Comparison of ENCODE assay signal across 8 mouse cellular contexts in genomic region chr9:71826040-71826525, GRCm38 (mm10). TPM values are rescaled to one million over a fixed set of nuclear protein-coding genes. Genes with fewer than 3 reads are reported as not detected.
DNase-seq lines count a peak whose midpoint lies in the region; ATAC-seq and TF ChIP-seq lines count a peak whose summit lies in the region.

No protein-coding gene starts in this region.

- no peak overlapping the region for H3K9ac ChIP-seq in neural tube, embryonic 15.5 days (replicated peaks)
- H3K9ac ChIP-seq in heart, embryonic 15.5 days: no peak overlapping the region
- H3K9ac ChIP-seq in forebrain, embryonic 15.5 days (replicated peaks): no peak overlapping the region

- no peaks in the 10 kb centered on the region for H3K36me3 ChIP-seq in neural tube, embryonic 15.5 days
- no peaks in the 10 kb centered on the region for H3K36me3 ChIP-seq in heart, embryonic 15.5 days
- no peaks in the 10 kb centered on the region for H3K36me3 ChIP-seq in forebrain, embryonic 15.5 days

- H3K27ac ChIP-seq in neural tube, embryonic 15.5 days (replicated peaks): peak overlapping the region; percentile 18; the same call in 1 of the 2 replicates
- peak overlapping the region; percentile 52 for H3K27ac ChIP-seq in heart, embryonic 15.5 days
- peak overlapping the region; percentile 89 for H3K27ac ChIP-seq in olfactory bulb, adult 2 months (ENCODE audit: insufficient read depth, low read depth, low read length)
- H3K27ac ChIP-seq in forebrain, embryonic 15.5 days (replicated peaks): no peak overlapping the region

- H3K4me3 ChIP-seq in neural tube, embryonic 15.5 days (replicated peaks): no peak overlapping the region
- no peak overlapping the region for H3K4me3 ChIP-seq in heart, embryonic 15.5 days
- H3K4me3 ChIP-seq in olfactory bulb, adult 2 months (ENCODE audit: insufficient read depth, low read depth, low read length): no peak overlapping the region
- no peak overlapping the region for H3K4me3 ChIP-seq in forebrain, embryonic 15.5 days

- ATAC-seq in neural tube, embryonic 15.5 days (ENCODE audit: low FRiP score): no peak
- peak; percentile 24; the same call in 1 of the 2 replicates for ATAC-seq in heart, embryonic 15.5 days (replicated peaks; ENCODE audit: insufficient number of reproducible peaks, insufficient read depth, low FRiP score, low read depth)
- ATAC-seq in forebrain, embryonic 15.5 days (replicated peaks): no peak

- DNase-seq in neural tube, embryonic 10.5 days (ENCODE audit: extremely low spot score, low spot score): no peak
- DNase-seq in cerebellum, adult 9-11 months: peak; percentile 93
- peak; percentile 44 to 62 for DNase-seq in layer of hippocampus, postnatal 10 days (ENCODE audit: low spot score in 2 of 2)
- DNase-seq in thymus, postnatal 14 days: no peak

- H3K9me3 ChIP-seq in neural tube, embryonic 15.5 days (replicated peaks): no peaks in the 10 kb centered on the region
- H3K9me3 ChIP-seq in heart, embryonic 15.5 days (replicated peaks): no peaks in the 10 kb centered on the region
- no peaks in the 10 kb centered on the region for H3K9me3 ChIP-seq in forebrain, embryonic 15.5 days

- no peak for TF ChIP-seq POLR2A in olfactory bulb, adult 2 months (IDR thresholded peaks at IDR 0.05; ENCODE audit: insufficient read depth, low read depth, low read length)

- H3K27me3 ChIP-seq in neural tube, embryonic 15.5 days (replicated peaks): no peaks in the 10 kb centered on the region
- no peaks in the 10 kb centered on the region for H3K27me3 ChIP-seq in heart, embryonic 15.5 days
- no peaks in the 10 kb centered on the region for H3K27me3 ChIP-seq in forebrain, embryonic 15.5 days

- H3K4me1 ChIP-seq in neural tube, embryonic 15.5 days: peaks cover 4% of the 10 kb centered on the region; the same call in 1 of the 2 replicates
- peaks cover 15% of the 10 kb centered on the region for H3K4me1 ChIP-seq in heart, embryonic 15.5 days (replicated peaks)
- H3K4me1 ChIP-seq in olfactory bulb, adult 2 months (ENCODE audit: control insufficient read depth, insufficient read depth, low read length): peaks cover 13% of the 10 kb centered on the region
- H3K4me1 ChIP-seq in forebrain, embryonic 15.5 days: peaks cover 7% of the 10 kb centered on the region; the same call in 1 of the 2 replicates

- 71% methylated on average over 12 of the region's 12 CpGs for WGBS in neural tube, embryonic 15.5 days
- WGBS in heart, embryonic 15.5 days: 52% methylated on average over 12 of the region's 12 CpGs
- WGBS in olfactory bulb, adult 2 months: 22% methylated on average over 12 of the region's 12 CpGs
- 68% methylated on average over 12 of the region's 12 CpGs for WGBS in forebrain, embryonic 15.5 days

- no peak overlapping the region for H3K4me2 ChIP-seq in neural tube, embryonic 15.5 days
- peak overlapping the region; percentile 33; the same call in 1 of the 2 replicates for H3K4me2 ChIP-seq in heart, embryonic 15.5 days
- no peak overlapping the region for H3K4me2 ChIP-seq in forebrain, embryonic 15.5 days (replicated peaks)

- TF ChIP-seq CTCF in olfactory bulb, adult 2 months (IDR thresholded peaks at IDR 0.05; ENCODE audit: insufficient read depth, low read depth, low read length): no peak

RNA-seq across cellular contexts. Expression of gene Cgnl1, which starts 54.7 kb away (rescaled TPM):
- polyA plus RNA-seq in neural tube, embryonic 15.5 days (2015; fragmentation: Nextera tagmentation; extraction: Ambion mirVana): 6.9 and 8.0 TPM in 2 replicates
- polyA plus RNA-seq in heart, embryonic 15.5 days (2015; fragmentation: Nextera tagmentation; extraction: Ambion mirVana): 31.3 and 32.7 TPM in 2 replicates
- total RNA-seq in layer of hippocampus, postnatal 10 days (2021): 10 to 100 TPM in 1 of 2 experiments, 1 to 10 TPM in 1; 9.6 to 15.0 TPM
- not detected in 2 replicates for polyA plus RNA-seq in olfactory bulb, adult 2 months (2012; ENCODE audit: insufficient read depth, insufficient read length, low replicate concordance, missing spikeins)
- polyA plus RNA-seq in forebrain, embryonic 15.5 days (2015; fragmentation: Nextera tagmentation; extraction: Ambion mirVana): 3.9 and 4.0 TPM in 2 replicates

Comparison
In these comparisons a context has a peak if more than half of its experiments do, and no peak if none do; other contexts are left out.
1. DNase-seq: peak in cerebellum, adult 9-11 months (single experiment) and layer of hippocampus, postnatal 10 days (2 of 2); none in neural tube, embryonic 10.5 days (single experiment) and thymus, postnatal 14 days (single experiment).